Mouse (Mus musculus): ENCODE measurements around the gene Pou2f1.
A peak's percentile ranks its signal among the peaks of the same experiment; 100 is the strongest.

Gene Pou2f1

GRCm38 (mm10) chr1:165943270-165943669, 59.2 kb downstream of the Pou2f1 start:
- DNase-seq, result no peak

DNA sequence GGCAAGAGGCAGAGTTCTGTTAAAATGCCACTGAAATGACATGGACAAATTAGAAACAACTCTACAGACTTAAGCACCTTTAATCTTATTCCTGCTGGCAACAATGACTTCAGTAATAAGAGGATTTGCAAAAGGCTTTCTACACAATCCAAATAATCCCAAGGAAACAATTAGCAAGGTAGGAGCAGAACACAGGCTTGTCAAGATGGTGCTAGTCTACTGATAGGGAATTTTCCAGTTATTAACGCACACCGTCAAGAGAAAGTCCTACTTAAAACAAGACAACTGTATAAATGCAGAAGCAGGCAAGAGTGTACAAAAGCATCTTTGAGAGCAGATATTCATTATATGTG, 67.0 kb downstream of the Pou2f1 start:
- DNase-seq, result no peak

- DNase-seq, result no peak
Observed at GRCm38 (mm10) chr1:165934648-165935465, 67.6 kb downstream of the Pou2f1 start.

GRCm38 (mm10) chr1:165933915-165934647, 68.4 kb downstream of the Pou2f1 start:
- DNase-seq, result no peak

DNA sequence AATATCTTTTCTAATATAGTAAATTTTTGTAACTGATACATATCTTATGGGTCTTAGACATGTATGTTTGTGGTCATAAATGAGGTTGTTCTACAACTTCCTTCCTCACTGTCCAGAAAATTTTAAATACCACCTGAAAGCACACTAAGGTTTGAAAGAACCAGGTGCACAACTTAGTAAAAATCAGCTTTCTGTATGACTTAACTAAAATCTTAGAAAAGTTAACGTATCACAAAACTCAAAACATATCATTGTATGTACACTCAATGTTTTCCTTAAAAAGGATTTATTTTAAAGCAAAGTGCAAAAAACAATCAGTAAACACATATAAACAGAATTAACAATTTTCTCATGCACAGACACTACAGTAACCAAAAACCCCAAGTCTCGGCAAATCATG, 69.6 kb downstream of the Pou2f1 start:
- no peak for DNase-seq

GRCm38 (mm10) chr1:165930510-165930909, 72.0 kb downstream of the Pou2f1 start:
- no peak for DNase-seq

DNA sequence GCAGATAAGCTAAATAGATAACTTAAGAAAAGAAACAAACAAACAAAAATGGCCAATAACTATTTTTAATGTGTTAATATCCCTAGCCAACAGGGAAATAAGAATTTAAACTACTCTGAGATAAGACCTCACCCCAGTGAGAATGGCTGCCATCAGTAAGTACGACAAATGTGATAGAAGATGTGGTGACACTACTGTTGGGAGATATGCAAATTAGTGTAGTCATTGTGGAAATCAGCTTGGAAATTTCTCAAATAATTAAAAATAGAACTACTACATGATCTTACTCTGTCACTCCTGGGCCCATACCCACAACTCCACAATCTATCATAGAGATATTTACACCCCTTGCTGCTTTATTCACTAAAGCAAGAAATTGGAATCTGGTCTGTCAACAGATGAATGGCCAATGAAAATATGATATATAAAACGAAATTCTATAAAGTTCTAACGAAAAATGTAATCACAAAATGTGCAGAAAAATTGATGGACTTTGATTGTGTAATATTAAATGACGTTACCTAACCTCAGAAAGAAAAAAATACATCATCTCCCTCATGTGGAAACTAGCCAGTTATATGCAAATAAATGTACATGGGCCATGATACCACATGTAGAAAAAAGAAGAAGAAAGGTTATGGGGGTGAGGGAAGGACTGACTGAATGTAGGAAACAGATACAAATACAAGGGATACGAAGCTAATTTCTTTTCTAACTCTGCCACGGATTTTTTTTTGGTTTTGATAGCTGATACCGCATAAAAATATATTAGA, 74.8 kb downstream of the Pou2f1 start:
- no peak for DNase-seq

- no peak for DNase-seq
Observed at GRCm38 (mm10) chr1:165925207-165925606, 77.3 kb downstream of the Pou2f1 start.

DNA sequence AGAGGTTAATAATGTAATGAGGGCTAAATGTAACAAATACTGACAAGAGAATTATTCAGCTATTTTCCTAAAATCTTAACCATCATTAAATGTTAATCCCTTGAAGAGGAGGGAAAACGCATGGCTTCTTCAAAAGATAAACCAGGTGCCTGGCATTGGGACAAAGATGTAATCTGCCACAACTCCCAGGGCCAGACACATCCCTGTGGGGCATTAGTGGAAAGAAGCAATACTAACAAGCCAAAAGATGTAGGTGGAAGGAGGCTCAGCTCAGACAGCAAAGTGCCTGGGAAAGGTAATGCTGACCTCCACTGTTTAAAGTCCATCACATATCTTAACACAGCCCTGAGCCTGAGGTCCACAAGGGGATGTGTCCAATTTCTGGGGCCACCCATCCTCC, 80.0 kb downstream of the Pou2f1 start:
- DNase-seq, result peak in 1 of 2 experiments; percentile 42

GRCm38 (mm10) chr1:165921026-165921425, 81.5 kb downstream of the Pou2f1 start:
- no peak for DNase-seq

GRCm38 (mm10) chr1:165914416-165914801, 88.1 kb downstream of the Pou2f1 start:
- DNase-seq, result no peak

DNA sequence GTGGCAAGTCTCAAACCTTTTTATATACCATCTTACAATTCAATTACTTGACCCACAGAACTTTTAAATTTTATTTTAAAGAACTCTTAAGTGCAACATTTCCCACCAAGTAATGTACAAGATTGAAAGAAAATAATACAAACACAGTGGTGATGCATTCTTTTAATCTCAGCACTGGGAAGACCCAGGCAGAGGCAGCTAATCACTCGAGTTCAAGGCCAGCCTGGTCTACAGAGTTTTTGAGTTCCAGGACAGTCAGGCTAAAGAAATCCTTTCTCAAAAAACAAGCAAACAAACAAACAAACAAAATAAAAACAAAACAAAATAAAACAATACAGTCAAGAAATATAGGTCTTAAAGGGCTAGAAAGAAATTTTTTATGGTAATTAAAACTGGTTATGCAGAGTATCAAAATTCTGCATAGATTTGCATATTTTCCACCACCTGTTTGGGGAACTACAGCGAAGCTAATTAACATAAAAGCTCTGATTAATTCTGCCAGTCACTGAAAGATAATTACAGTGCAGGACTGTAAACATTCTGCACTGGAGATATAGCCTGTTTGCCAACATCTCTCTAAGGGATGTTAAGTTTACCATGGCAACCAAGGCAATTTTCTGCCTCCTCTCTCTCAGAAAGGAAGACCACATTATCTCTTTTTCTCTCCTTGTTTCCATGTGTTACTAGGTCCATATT, 88.6 kb downstream of the Pou2f1 start:
- no peak for DNase-seq

GRCm38 (mm10) chr1:165909471-165909870, 93.0 kb downstream of the Pou2f1 start:
- DNase-seq, result peak; percentile 81 to 85

DNA sequence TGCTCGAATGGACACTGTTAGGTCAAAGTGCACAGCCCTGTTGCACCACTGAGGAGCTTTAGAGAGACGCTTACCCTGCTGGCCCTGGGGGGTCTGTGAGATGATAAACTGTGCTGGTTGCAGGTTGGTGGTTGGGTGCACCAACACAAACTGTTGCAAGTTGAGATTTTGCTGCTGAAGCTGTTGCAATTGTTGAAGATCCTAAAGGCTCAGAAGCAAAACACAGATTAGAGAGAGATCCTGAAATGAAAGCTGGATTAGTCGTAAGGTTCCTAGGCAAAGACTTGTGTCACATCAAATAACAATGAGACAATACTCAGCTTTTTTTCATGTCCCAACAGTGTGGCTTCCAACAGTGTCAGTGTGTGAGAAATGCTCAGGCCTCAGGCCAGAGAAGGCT, 93.7 kb downstream of the Pou2f1 start:
- peak in 1 of 2 experiments; percentile 15 for DNase-seq

DNA sequence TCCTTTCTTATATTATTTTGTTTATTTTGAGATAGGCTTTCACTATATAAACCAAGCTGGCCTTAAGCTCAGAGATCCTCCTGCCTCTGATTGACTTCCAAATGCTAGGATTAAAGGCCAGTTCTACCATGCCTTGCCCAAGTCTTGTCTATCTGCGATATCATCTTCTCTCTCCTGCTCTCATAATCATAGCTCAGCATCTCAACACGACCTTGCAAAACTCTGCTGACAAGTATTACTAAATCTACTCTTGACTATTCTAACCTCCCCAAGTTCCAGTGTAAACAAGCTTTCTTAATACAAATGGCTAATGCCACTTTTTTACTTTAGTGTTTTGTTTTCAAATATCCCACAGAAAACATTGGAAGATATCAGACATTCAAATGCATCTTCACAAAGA, 94.3 kb downstream of the Pou2f1 start:
- DNase-seq, result no peak

GRCm38 (mm10) chr1:165903596-165903995, 98.9 kb downstream of the Pou2f1 start:
- no peak for DNase-seq

DNA sequence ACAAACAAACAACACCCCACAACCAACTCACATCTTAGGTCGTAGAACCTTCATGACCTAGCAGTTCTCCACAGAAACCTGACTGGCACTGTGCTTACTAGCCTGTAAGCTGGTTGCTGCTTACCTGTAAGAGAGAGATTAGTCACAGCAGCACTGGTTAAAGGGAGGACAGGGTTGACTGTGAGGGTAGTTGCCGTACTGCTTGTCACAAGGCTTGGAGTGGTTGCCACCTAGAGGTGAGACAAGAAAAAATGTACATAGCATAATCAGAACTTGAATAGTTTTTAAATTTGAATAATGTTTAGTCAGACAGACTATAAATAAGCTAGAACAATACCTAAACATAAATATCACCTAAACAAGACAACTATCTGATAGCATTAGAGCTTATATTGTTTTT, 110.8 kb downstream of the Pou2f1 start:
- DNase-seq, result no peak

DNA sequence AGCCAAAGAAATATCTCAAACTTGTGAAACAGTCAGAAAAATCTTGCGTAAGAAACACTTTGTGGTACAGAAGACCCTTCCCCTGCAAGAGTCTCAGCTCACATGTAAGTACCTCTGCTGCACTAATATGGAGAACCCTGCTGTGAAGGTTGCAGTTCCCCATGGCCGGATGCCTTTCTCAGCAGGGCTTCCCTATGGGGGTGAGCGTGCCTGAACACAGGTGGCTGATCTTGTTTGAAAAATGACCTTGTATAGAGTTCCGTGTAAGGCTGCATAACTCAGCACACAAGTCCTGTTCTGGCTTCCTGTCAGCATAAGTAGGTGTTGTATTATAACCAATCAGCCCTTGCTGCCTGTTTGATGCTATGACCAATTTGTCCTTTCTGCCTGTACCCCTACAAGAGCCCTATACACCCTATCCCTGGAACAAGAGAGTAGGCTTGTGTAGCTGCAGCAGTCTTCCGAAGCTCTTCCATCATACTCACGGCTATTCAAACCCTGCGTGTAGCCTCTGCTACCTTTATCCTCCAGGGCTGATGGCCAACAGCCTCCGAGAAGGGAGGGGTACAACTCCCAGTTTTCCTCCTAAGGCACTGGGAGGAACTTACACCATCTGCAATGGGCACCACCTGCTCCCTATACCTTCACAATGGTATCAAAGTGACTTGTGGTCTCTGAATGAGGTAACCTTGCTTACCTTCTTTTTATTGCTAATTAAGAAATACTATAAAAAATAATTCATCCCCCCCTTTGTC, 120.2 kb downstream of the Pou2f1 start:
- DNase-seq, result peak; percentile 32 to 66

DNA sequence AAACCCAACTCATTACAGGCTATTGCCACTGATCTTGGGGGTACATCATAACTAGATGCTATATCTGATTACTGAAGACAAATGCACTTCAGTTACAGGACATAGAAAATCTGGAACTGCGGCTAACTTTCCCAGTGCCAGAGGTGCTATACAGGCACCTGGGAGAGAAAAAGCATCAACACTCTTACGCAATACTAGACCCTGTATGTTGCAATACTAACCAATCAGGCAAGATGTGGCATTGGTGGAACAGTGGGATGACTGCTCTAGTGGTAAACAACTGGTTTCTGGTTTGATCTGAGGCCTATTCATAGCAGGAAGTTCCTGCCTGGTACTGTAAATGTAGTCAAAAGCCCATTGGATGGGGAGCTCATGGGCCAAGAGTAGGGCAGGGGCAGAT, 123.7 kb downstream of the Pou2f1 start:
- DNase-seq, result no peak

GRCm38 (mm10) chr1:165875520-165876284, 126.8 kb downstream of the Pou2f1 start:
- no peak for DNase-seq

GRCm38 (mm10) chr1:165874645-165875044, 127.8 kb downstream of the Pou2f1 start:
- no peak for DNase-seq
